Mouse (Mus musculus) C2C12 (cell line): ENCODE results near the gene Hspa13. TPM values are rescaled to one million over a fixed set of nuclear protein-coding genes. Genes with fewer than 3 reads are reported as not detected.

ENCODE experiments used
- H3K27me3 ChIP-seq: one replicate; pipeline ENCODE4 v1.6.1; 2011; ENCODE audit not compliant: control insufficient read depth, insufficient read depth, insufficient read length
- H3K36me3 ChIP-seq: one replicate; pipeline ENCODE4 v1.6.1; 2011; ENCODE audit not compliant: control insufficient read depth, insufficient read depth
- H3K4me3 ChIP-seq: one replicate; pipeline ENCODE4 v1.5.1; 2011; ENCODE audit warnings: mild to moderate bottlenecking, control low read depth; ENCODE audit not compliant: poor library complexity, insufficient read depth, severe bottlenecking
- H3K79me2 ChIP-seq: one replicate; pipeline ENCODE4 v1.6.1; 2011; ENCODE audit not compliant: control insufficient read depth, insufficient read depth
- H3K79me3 ChIP-seq: one replicate; pipeline ENCODE4 v1.6.1; 2011; ENCODE audit warnings: low read depth, control low read depth
- H3ac ChIP-seq: one replicate; pipeline ENCODE3; 2011; ENCODE audit warnings: low read depth; ENCODE audit not compliant: control insufficient read depth, insufficient read length
- CEBPB ChIP-seq: IDR thresholded peaks from one replicate; pipeline ENCODE4 v1.6.1; 2011; ENCODE audit warnings: low read depth, mild to moderate bottlenecking, control low read depth, moderate library complexity
- CTCF ChIP-seq: IDR thresholded peaks from one replicate; pipeline ENCODE4 v1.5.1; 2011; ENCODE audit not compliant: control insufficient read depth, insufficient read depth, insufficient read length
- FOSL1 ChIP-seq: IDR thresholded peaks from one replicate; pipeline ENCODE4 v1.8.0; 2011; ENCODE audit warnings: mild to moderate bottlenecking, low read length; ENCODE audit not compliant: poor library complexity, insufficient read depth, severe bottlenecking
- MAX ChIP-seq: IDR thresholded peaks from one replicate; pipeline ENCODE4 v1.6.1; 2011; ENCODE audit warnings: mild to moderate bottlenecking, control low read depth
- MYOD1 ChIP-seq: IDR thresholded peaks from one replicate; pipeline ENCODE4 v1.6.1; 2011; ENCODE audit warnings: low read depth; ENCODE audit not compliant: control insufficient read depth, insufficient read length
- MYOG ChIP-seq: IDR thresholded peaks from one replicate; pipeline ENCODE4 v1.6.1; 2011; ENCODE audit not compliant: control insufficient read depth, insufficient read length; ENCODE audit errors: extremely low read depth
- USF1 ChIP-seq: IDR thresholded peaks from one replicate; pipeline ENCODE4 v1.6.1; 2011; ENCODE audit warnings: low read depth, mild to moderate bottlenecking, control low read depth, moderate library complexity
- microRNA-seq: library from miRNA; unstranded; fragments of <30 nt; microRNA quantifications from one replicate; pipeline ENCODE4, GENCODE M21; 2019; ENCODE audit warnings: borderline microRNAs expressed
- polyA plus RNA-seq: library from polyadenylated mRNA; unstranded; fragments of >200 nt; fragmentation: generic; extraction: Trizol; gene quantifications from one replicate; pipeline ENCODE4 v1.2.1, GENCODE M21; 2012; ENCODE audit warnings: missing spikeins

Gene Hspa13
- polyA plus RNA-seq, 1 experiment: 8.4 TPM

DNA sequence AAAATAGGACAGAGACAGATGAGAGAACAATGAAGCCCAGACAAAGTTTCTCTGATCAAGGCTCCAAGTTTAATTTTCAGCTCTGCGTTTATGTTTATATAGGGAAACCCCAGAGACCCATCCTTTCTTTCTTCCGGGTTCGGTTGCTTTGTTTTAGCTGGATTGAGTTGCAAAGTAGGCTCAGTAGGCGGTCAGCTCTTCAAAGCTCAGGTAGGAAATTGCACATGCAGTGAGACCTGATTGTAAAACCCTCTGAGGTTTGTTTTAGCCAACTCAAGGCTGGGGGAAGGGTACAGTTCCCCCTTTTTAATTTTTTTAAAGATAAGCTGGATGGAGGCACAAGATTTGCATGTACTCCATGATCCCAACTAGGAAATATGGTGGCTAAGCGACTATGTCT lies 16.8 kb downstream of the Hspa13 start:
- TF ChIP-seq MAX (no peak), USF1 (no peak), MYOG (no peak), MYOD1 (no peak)
- no peaks in the 10 kb centered on the region for H3K79me3 ChIP-seq
- H3K79me2 ChIP-seq: no peaks in the 10 kb centered on the region
- no peak overlapping the region for H3K4me3 ChIP-seq
- H3K36me3 ChIP-seq: peaks cover 10% of the 10 kb centered on the region
- H3ac ChIP-seq: no peak overlapping the region
- H3K27me3 ChIP-seq: no peaks in the 10 kb centered on the region

DNA sequence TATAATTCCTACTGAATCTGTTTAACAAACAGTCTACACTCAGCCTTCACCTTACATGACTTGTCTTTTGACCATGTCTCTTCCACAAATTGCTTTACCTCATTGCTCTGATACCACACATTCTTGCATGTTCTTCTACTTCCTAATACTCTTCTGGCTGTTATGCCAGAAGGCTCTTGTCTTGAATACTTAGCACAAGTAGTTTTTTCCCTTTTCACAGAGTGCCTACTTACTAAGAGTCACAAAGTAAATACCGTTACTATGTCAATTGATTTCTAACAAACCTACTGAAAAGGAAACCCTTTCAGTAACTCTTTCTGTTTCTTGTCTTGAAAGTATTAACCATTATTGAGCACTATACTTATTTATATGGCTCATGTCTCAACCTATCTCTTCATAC lies 18.0 kb downstream of the Hspa13 start:
- H3K36me3 ChIP-seq: no peaks in the 10 kb centered on the region
- H3K27me3 ChIP-seq: no peaks in the 10 kb centered on the region
- H3K79me3 ChIP-seq: no peaks in the 10 kb centered on the region
- no peak overlapping the region for H3ac ChIP-seq
- no peak for TF ChIP-seq MYOD1
- no peak for TF ChIP-seq USF1
- no peak for TF ChIP-seq MYOG
- no peak for TF ChIP-seq MAX
- TF ChIP-seq CTCF: no peak
- no peak for TF ChIP-seq FOSL1
- TF ChIP-seq CEBPB: no peak
- no peak overlapping the region for H3K4me3 ChIP-seq
- no peaks in the 10 kb centered on the region for H3K79me2 ChIP-seq

DNA sequence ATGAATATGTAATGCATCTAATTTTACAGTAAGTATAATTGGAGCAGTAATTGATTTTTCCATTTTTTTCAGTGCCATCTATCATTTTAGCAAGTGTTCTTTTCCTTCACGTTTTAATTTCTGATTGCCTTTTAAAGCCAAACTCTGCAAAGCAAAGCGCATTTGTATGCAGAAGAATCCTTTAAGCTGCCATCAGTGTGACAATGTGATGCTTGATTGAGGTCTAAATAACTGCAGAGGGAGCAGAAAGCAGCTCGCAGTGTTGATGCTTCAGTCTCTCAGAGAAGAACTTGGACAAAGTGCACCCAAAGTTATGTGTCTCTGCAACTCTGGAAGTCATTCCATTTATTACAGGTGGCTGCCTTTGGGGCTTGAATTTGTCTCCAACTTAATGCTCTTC lies 22.9 kb downstream of the Hspa13 start:
- Histone ChIP-seq H3ac (no peak overlapping the region), H3K79me2 (no peaks in the 10 kb centered on the region), H3K36me3 (no peaks in the 10 kb centered on the region), H3K27me3 (no peaks in the 10 kb centered on the region), H3K4me3 (no peak overlapping the region), H3K79me3 (no peaks in the 10 kb centered on the region)
- TF ChIP-seq MYOG (no peak), USF1 (no peak), FOSL1 (no peak), CEBPB (no peak), MAX (no peak), MYOD1 (no peak), CTCF (no peak)

DNA sequence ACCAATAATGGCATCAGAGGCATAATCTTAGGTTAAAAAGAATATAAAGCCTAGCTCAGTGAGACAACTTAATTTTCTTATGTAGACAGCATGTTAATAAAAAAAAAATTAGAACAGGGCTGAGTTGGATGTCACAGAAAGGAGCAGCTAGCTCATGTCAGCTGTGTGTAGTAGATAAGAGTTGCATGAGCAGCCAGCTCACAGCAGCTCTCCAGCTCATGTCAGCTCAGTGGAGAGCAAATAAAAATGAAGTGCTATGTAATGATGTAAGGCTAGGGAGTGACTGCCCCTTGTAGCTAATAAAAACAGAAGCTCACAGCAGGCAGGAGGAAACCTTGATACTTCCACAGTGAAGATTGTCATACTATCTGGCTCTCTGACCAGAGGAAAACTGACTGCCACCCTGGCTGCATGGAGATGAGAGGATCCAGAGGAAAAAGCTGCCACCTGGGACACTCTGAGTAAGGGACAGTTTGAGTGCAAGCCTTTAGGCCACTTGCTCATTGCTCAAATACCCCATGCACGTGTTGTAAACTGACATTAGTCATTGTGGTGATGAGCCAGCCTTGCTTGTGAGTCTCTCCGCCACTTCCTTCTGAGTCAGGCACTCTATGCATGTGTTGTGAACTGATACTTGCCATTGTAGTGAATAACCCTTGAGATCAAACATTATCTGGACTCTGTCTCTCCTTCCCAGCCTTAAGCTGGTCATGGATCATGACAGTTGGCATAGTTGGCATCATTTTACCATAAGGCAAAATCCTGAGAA lies 49.3 kb downstream of the Hspa13 start:
- no peaks in the 10 kb centered on the region for H3K79me2 ChIP-seq
- no peaks in the 10 kb centered on the region for H3K27me3 ChIP-seq
- no peak overlapping the region for H3K4me3 ChIP-seq
- H3K79me3 ChIP-seq: no peaks in the 10 kb centered on the region
- TF ChIP-seq FOSL1: peak; percentile 83
- no peak for TF ChIP-seq CTCF
- TF ChIP-seq MAX: peak; percentile 91
- TF ChIP-seq MYOG: no peak
- peak; percentile 58 for TF ChIP-seq CEBPB
- peak; percentile 35 for TF ChIP-seq USF1
- TF ChIP-seq MYOD1: peak; percentile 66
- no peaks in the 10 kb centered on the region for H3K36me3 ChIP-seq
- H3ac ChIP-seq: no peak overlapping the region

DNA sequence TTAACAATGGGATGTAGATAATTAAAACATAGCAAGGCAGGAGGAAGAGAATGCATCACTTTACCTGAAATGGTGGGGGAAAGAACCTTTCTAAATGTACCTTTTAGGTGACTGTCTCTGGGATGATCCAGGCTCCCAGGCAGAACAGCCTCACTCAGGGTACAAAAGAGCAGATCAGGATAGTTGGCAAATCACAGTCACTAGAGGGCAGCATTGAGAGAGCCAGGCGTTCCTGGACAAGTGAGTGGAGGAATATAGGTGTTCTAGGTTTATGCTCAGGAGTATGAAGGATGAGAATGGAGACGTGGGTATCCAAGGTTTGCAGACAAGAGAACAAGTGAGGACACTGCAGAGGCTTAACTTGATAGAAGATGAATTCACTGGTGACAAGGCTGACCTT lies 70.7 kb downstream of the Hspa13 start:
- Histone ChIP-seq H3K79me3 (no peaks in the 10 kb centered on the region), H3ac (no peak overlapping the region), H3K79me2 (no peaks in the 10 kb centered on the region), H3K4me3 (no peak overlapping the region), H3K36me3 (no peaks in the 10 kb centered on the region), H3K27me3 (no peaks in the 10 kb centered on the region)
- no peak for TF ChIP-seq CEBPB
- peak; percentile 20 for TF ChIP-seq CTCF

Small RNAs within 50 kb of the gene (microRNA-seq; reads per million reads assigned to microRNA genes)
- gene Gm22923: not detected

Other genes with a start within 250 kb of the Hspa13 start
- not detected for gene Lipi, start 181.0 kb downstream of the Hspa13 start, polyA plus RNA-seq
- 0.04 TPM for gene Rbm11, start 174.3 kb downstream of the Hspa13 start, polyA plus RNA-seq